Mouse (Mus musculus) frontal cortex, adult 2 months (tissue): ENCODE measurements at regions not wholly inside any gene's neighbourhood (a gene's known extent, or its start where the extent isn't known, plus 50 kb on each side); places are given as distances from the start of the nearest gene placed in this dataset.
A peak's percentile ranks its signal among the peaks of the same experiment; 100 is the strongest.

Experiments used
- DNase-seq, 2 experiments: peaks; one replicate each; pipeline ENCODE4 v3.0.0; 2022; ENCODE audit warnings: low spot score in 1 of 2; ENCODE audit errors: extremely low spot score in 1 of 2

GRCm38 (mm10) chr1:80396560-80396959, 56.3 kb upstream of the Cul3 start:
- no peak for DNase-seq

GRCm38 (mm10) chr1:80391406-80391805, 51.1 kb upstream of the Cul3 start:
- no peak for DNase-seq

GRCm38 (mm10) chr1:80390366-80390765, 50.1 kb upstream of the Cul3 start:
- DNase-seq: peak in 1 of 2 experiments; percentile 31
